Mouse (Mus musculus) limb, embryonic 14.5 days (tissue): Measurements from ENCODE around the gene Ece2. TPM values are rescaled to one million over a fixed set of nuclear protein-coding genes. Genes with fewer than 3 reads are reported as not detected.

Source experiments
- ATAC-seq: fragments of 200-750 bp; cut with Nextera tagmentation; 2 replicates; pipeline ENCODE4 v1.8.0; 2017; ENCODE audit warnings: low read depth, moderate number of reproducible peaks, moderate TSS enrichment; ENCODE audit not compliant: low FRiP score
- DNase-seq: peaks from one replicate; pipeline ENCODE4 v3.0.0-alpha.2; 2015; ENCODE audit warnings: low spot score
- H3K27ac ChIP-seq: fragments of 300-500 bp; sonication (generic); replicated peaks from 2 replicates; pipeline ENCODE4 v1.5.1; 2014; ENCODE audit warnings: low read depth, mild to moderate bottlenecking, low read length, moderate library complexity, mixed read lengths
- H3K27me3 ChIP-seq: fragments of 300-500 bp; sonication (generic); 2 replicates; pipeline ENCODE4 v1.6.1; 2014; ENCODE audit warnings: low read length, mixed read lengths; ENCODE audit not compliant: control insufficient read depth, insufficient read depth
- H3K36me3 ChIP-seq: fragments of 300-500 bp; sonication (generic); 2 replicates; pipeline ENCODE4 v1.6.1; 2014; ENCODE audit warnings: mild to moderate bottlenecking, low read length, moderate library complexity, mixed read lengths; ENCODE audit not compliant: control insufficient read depth, insufficient read depth
- H3K4me1 ChIP-seq: fragments of 300-500 bp; sonication (generic); 2 replicates; pipeline ENCODE4 v1.6.1; 2014; ENCODE audit warnings: antibody characterized with exemption, low read length, mixed read lengths; ENCODE audit not compliant: control insufficient read depth, insufficient read depth
- H3K4me2 ChIP-seq: fragments of 300-500 bp; sonication (generic); replicated peaks from 2 replicates; pipeline ENCODE4 v1.6.1; 2014; ENCODE audit warnings: low read depth, mild to moderate bottlenecking, low read length, moderate library complexity; ENCODE audit not compliant: severe bottlenecking
- H3K4me3 ChIP-seq: fragments of 300-500 bp; sonication (generic); replicated peaks from 2 replicates; pipeline ENCODE4 v1.5.1; 2014; ENCODE audit warnings: low read length
- H3K9ac ChIP-seq: fragments of 300-500 bp; sonication (generic); 2 replicates; pipeline ENCODE4 v1.6.1; 2014; ENCODE audit warnings: mild to moderate bottlenecking, low read depth, low read length, moderate library complexity; ENCODE audit not compliant: severe bottlenecking
- H3K9me3 ChIP-seq: fragments of 300-500 bp; sonication (generic); 2 replicates; pipeline ENCODE4 v1.6.1; 2016; ENCODE audit warnings: low read length; ENCODE audit not compliant: control insufficient read depth
- POLR2A ChIP-seq: fragments of 200-500 bp; IDR thresholded peaks from 2 replicates; pipeline ENCODE4 v1.8.0; 2012; ENCODE audit warnings: inconsistent platforms, mild to moderate bottlenecking, moderate library complexity, borderline replicate concordance; ENCODE audit not compliant: insufficient read depth, insufficient read length; ENCODE audit errors: extremely low read depth
- WGBS: fragments of 180-500 bp; shearing (Covaris S2); extraction: QIAGEN DNeasy Blood & Tissue Kit; methylation state at CpG from one replicate; pipeline ENCODE4 v1.1.7; 2014; 5-methylcytosine and 5-hydroxymethylcytosine counted together
- polyA plus RNA-seq, 2 experiments: library from polyadenylated mRNA; depleted of rRNA in 1 of 2; stranded (reverse) in 1 of 2; unstranded in 1 of 2; fragments of >200 nt; fragmentation: Nextera tagmentation in 1 of 2; extraction: Ambion mirVana in 1 of 2; gene quantifications; 2 replicates each; pipeline versions ENCODE4 v1.2.1 to v1.2.3; 2012 to 2014

The Ece2 gene
- polyA plus RNA-seq, 2 experiments, result 3.9 to 15.8 TPM

GRCm38 (mm10) chr16:20604705-20605104 lies 24.9 kb upstream of the Ece2 start:
- peak; percentile 78 for DNase-seq

GRCm38 (mm10) chr16:20610501-20611356 lies 18.9 kb upstream of the Ece2 start:
- Histone ChIP-seq H3K27me3 (no peaks in the 10 kb centered on the region), H3K9ac (peak overlapping the region; percentile 76), H3K4me2 (peak overlapping the region; percentile 99), H3K9me3 (no peaks in the 10 kb centered on the region), H3K4me1 (0 out of 2 replicates have a peak, but pooled peaks cover 6% of the 10 kb centered on the region), H3K36me3 (peaks cover 21% of the 10 kb centered on the region), H3K27ac (peak overlapping the region; percentile 74), H3K4me3 (peak overlapping the region; percentile 77)
- peak; percentile 75 for ATAC-seq
- peak; percentile 78 for DNase-seq
- peak; percentile 91; the same call in 1 of the 2 replicates for TF ChIP-seq POLR2A
- under 1% methylated on average over 28 of the region's 28 CpGs for WGBS

More at GRCm38 (mm10) chr16:20604705-20605104, 24.9 kb upstream of the Ece2 start:
- H3K4me2 ChIP-seq, result no peak overlapping the region
- H3K4me1 ChIP-seq, result 0 out of 2 replicates have a peak, but pooled peaks cover 2% of the 10 kb centered on the region
- H3K9me3 ChIP-seq, result no peaks in the 10 kb centered on the region
- H3K9ac ChIP-seq, result 0 out of 2 replicates have a peak overlapping the region, but pooled peaks have one; percentile 12
- peaks cover 39% of the 10 kb centered on the region for H3K36me3 ChIP-seq
- WGBS, result 53% methylated on average over 9 of the region's 9 CpGs
- TF ChIP-seq POLR2A, result no peak
- H3K4me3 ChIP-seq, result no peak overlapping the region
- peak; percentile 38; the same call in 1 of the 2 replicates for ATAC-seq
- H3K27me3 ChIP-seq, result no peaks in the 10 kb centered on the region
- H3K27ac ChIP-seq, result no peak overlapping the region

- Histone ChIP-seq H3K9me3 (no peaks in the 10 kb centered on the region), H3K4me3 (peak within 1 kb of the TSS; percentile 77), H3K36me3 (peaks cover 13% of the 10 kb centered on the region), H3K27me3 (no peaks in the 10 kb centered on the region), H3K4me1 (0 out of 2 replicates have a peak, but pooled peaks cover 6% of the 10 kb centered on the region), H3K4me2 (peak within 1 kb of the TSS; percentile 99), H3K9ac (peak within 1 kb of the TSS; percentile 76), H3K27ac (peak within 1 kb of the TSS; percentile 74)
- ATAC-seq, result peak; percentile 97
- DNase-seq, result peak; percentile 95
- TF ChIP-seq POLR2A, result no peak; the same call in 1 of the 2 replicates
- WGBS, result 2% methylated on average over 41 of the region's 41 CpGs
These were observed 18.0 kb upstream of the Ece2 start, which contains the start of the genes Eef1akmt4, Gm49333 and Alg3 for GRCm38 (mm10) chr16:20611357-20612227. TSS of gene Eef1akmt4 (plus strand) at chr16:20611593. TSS of gene Gm49333 (plus strand) at chr16:20611610. TSS of gene Alg3 (minus strand) at chr16:20611735.

GRCm38 (mm10) chr16:20619541-20620398 lies 9.9 kb upstream of the Ece2 start:
- ATAC-seq (peak; percentile 36; the same call in 1 of the 2 replicates), DNase-seq (peak; percentile 11)
- no peak for TF ChIP-seq POLR2A
- Histone ChIP-seq H3K4me2 (peak overlapping the region; percentile 98), H3K4me1 (peaks cover 23% of the 10 kb centered on the region), H3K9me3 (no peaks in the 10 kb centered on the region), H3K36me3 (no peaks in the 10 kb centered on the region), H3K27ac (no peak overlapping the region), H3K9ac (no peak overlapping the region), H3K27me3 (peaks cover 23% of the 10 kb centered on the region), H3K4me3 (peak overlapping the region; percentile 69)
- 3% methylated on average over 44 of the region's 83 CpGs for WGBS
